Mouse (Mus musculus): ENCODE results near the gene Raver1. TPM values are rescaled to one million over a fixed set of nuclear protein-coding genes. Genes with fewer than 3 reads are reported as not detected.

The Raver1 gene
- 4.5 TPM for polyA plus RNA-seq (2014; fragmentation: Illumina TruSeq; extraction: RNeasy Lipid Tissue Mini Kit (QIAGEN cat#74804); ENCODE audit: low read depth, low replicate concordance)

DNA sequence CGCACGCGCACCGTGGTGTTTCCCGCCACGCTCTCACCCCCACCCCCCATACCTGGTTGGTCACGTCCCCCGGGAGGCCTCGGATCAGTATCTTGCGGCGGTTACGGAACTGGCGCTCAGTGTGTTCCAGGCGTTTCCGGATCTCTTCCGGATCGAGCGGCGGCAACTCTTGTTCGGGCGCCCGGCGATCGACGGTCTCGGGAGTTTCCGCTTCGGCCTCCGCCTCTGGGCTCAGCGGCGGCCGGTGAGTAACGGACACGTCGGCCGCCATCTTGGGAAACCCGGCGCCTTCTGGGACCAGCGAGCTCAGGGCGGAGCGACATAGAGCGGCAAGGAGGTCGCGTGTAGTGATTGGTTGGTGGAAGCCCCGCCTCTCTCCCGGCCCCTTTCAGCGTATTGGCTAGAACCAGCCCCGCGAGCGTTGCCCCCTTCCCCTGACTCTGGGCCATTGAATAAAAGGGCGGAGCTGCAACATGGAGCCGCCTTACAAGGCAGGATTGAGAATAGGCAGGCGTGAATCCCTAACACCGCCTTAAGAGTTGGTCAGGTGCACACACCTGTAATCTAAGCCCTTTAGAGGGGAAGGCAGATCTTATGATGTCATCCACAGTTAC, at the start of gene Raver1, which contains the start of gene Gm38431:
Raver1 (minus strand) TSS at position 302 of the 614 bp plus-strand sequence.
Gm38431 (minus strand) TSS at position 291 of the 614 bp plus-strand sequence.

GRCm38 (mm10) chr9:21131059-21131956, 39.5 kb upstream of the Raver1 start, which contains the start of gene Tyk2:
Gene Tyk2, minus strand, starts transcription at chr9:21131243.

GRCm38 (mm10) chr9:21073044-21073840, 18.6 kb downstream of the Raver1 start, which contains the start of the genes Gm49373 and Fdx1l:
Gene Gm49373, minus strand, starts transcription at chr9:21073096.
Gene Fdx1l, minus strand, starts transcription at chr9:21073614.

GRCm38 (mm10) chr9:21067006-21067684, 24.7 kb downstream of the Raver1 start, which contains the start of gene Zglp1:
Gene Zglp1, minus strand, starts transcription at chr9:21067093.

GRCm38 (mm10) chr9:21031896-21032351, 59.9 kb downstream of the Raver1 start, which contains the start of gene Icam5:
Gene Icam5, plus strand, starts transcription at chr9:21032073.

DNA sequence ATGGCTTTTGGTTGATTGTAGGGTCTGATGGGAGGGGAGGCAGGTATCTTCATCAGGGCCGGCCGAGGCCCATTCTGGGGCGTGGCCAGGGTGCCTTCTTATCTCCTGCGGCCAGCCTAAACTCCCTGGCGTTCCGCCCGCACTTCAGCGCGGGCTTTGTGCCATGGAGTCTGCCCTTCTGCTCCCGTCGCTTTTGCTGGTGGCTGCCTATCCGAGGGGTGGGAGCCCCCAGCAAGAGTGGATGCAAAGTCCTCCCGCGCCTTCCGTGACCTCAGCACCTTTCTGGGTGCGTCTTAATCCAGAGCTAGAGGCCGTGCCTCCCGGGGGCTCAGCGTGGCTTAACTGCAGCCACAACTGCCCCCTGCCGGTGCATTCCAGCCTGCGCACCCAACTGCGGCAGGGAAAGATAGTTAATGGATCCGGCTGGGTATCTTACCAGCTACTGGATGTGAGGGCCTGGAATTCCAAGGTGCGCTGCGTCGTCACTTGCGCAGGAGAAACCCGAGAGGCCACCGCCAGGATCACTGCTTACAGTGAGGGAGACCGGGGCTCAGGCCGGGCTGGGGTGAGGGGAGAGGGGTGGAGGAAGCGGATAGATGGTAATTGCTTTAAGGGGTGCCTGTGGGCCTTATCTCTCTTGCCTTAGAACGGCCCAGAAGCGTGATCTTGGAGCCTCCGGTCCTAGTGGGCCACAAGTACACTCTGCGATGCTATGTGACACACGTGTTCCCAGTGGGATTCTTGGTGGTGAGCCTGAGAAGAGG, 62.3 kb downstream of the Raver1 start, which contains the start of gene Icam4:
Icam4 (plus strand) TSS at position 83 of the 764 bp plus-strand sequence.

Other genes starting within 250 kb of the Raver1 start
- 2.0 TPM for gene A230050P20Rik, start 223.4 kb downstream of the Raver1 start, polyA plus RNA-seq (2014; fragmentation: Illumina TruSeq; extraction: RNeasy Lipid Tissue Mini Kit (QIAGEN cat#74804); ENCODE audit: low read depth, low replicate concordance)
- gene Angptl6, start 212.3 kb downstream of the Raver1 start, polyA plus RNA-seq (2014; fragmentation: Illumina TruSeq; extraction: RNeasy Lipid Tissue Mini Kit (QIAGEN cat#74804); ENCODE audit: low read depth, low replicate concordance), result not detected
- not detected for gene Ppan, start 203.8 kb downstream of the Raver1 start, polyA plus RNA-seq (2014; fragmentation: Illumina TruSeq; extraction: RNeasy Lipid Tissue Mini Kit (QIAGEN cat#74804); ENCODE audit: low read depth, low replicate concordance)
- 22.3 TPM for gene Eif3g, start 193.4 kb downstream of the Raver1 start, polyA plus RNA-seq (2014; fragmentation: Illumina TruSeq; extraction: RNeasy Lipid Tissue Mini Kit (QIAGEN cat#74804); ENCODE audit: low read depth, low replicate concordance)
- gene Dnmt1, start 132.1 kb downstream of the Raver1 start, polyA plus RNA-seq (2014; fragmentation: Illumina TruSeq; extraction: RNeasy Lipid Tissue Mini Kit (QIAGEN cat#74804); ENCODE audit: low read depth, low replicate concordance), result 2.7 TPM
- 0.24 TPM for gene S1pr2, start 115.2 kb downstream of the Raver1 start, polyA plus RNA-seq (2014; fragmentation: Illumina TruSeq; extraction: RNeasy Lipid Tissue Mini Kit (QIAGEN cat#74804); ENCODE audit: low read depth, low replicate concordance)
- 0.40 TPM for gene Mrpl4, start 89.3 kb downstream of the Raver1 start, polyA plus RNA-seq (2014; fragmentation: Illumina TruSeq; extraction: RNeasy Lipid Tissue Mini Kit (QIAGEN cat#74804); ENCODE audit: low read depth, low replicate concordance)
- 5.3 TPM for gene Icam1, start 76.0 kb downstream of the Raver1 start, polyA plus RNA-seq (2014; fragmentation: Illumina TruSeq; extraction: RNeasy Lipid Tissue Mini Kit (QIAGEN cat#74804); ENCODE audit: low read depth, low replicate concordance)
- not detected for gene Icam4, start 62.6 kb downstream of the Raver1 start, polyA plus RNA-seq (2014; fragmentation: Illumina TruSeq; extraction: RNeasy Lipid Tissue Mini Kit (QIAGEN cat#74804); ENCODE audit: low read depth, low replicate concordance)
- gene Icam5, start 59.9 kb downstream of the Raver1 start, polyA plus RNA-seq (2014; fragmentation: Illumina TruSeq; extraction: RNeasy Lipid Tissue Mini Kit (QIAGEN cat#74804); ENCODE audit: low read depth, low replicate concordance), result not detected
- not detected for gene Zglp1, start 24.9 kb downstream of the Raver1 start, polyA plus RNA-seq (2014; fragmentation: Illumina TruSeq; extraction: RNeasy Lipid Tissue Mini Kit (QIAGEN cat#74804); ENCODE audit: low read depth, low replicate concordance)
- gene Gm49373, start 18.9 kb downstream of the Raver1 start, polyA plus RNA-seq (2014; fragmentation: Illumina TruSeq; extraction: RNeasy Lipid Tissue Mini Kit (QIAGEN cat#74804); ENCODE audit: low read depth, low replicate concordance), result not detected
- gene Fdx1l, start 18.4 kb downstream of the Raver1 start, polyA plus RNA-seq (2014; fragmentation: Illumina TruSeq; extraction: RNeasy Lipid Tissue Mini Kit (QIAGEN cat#74804); ENCODE audit: low read depth, low replicate concordance), result 0.69 TPM
- gene Gm38431, start within 50 bp of the Raver1 start, polyA plus RNA-seq (2014; fragmentation: Illumina TruSeq; extraction: RNeasy Lipid Tissue Mini Kit (QIAGEN cat#74804); ENCODE audit: low read depth, low replicate concordance), result 0.73 TPM
- gene Tyk2, start 39.2 kb upstream of the Raver1 start, polyA plus RNA-seq (2014; fragmentation: Illumina TruSeq; extraction: RNeasy Lipid Tissue Mini Kit (QIAGEN cat#74804); ENCODE audit: low read depth, low replicate concordance), result 2.0 TPM
- gene Cdc37, start 58.0 kb upstream of the Raver1 start, polyA plus RNA-seq (2014; fragmentation: Illumina TruSeq; extraction: RNeasy Lipid Tissue Mini Kit (QIAGEN cat#74804); ENCODE audit: low read depth, low replicate concordance), result 9.0 TPM
- 0.93 TPM for gene Pde4a, start 73.7 kb upstream of the Raver1 start, polyA plus RNA-seq (2014; fragmentation: Illumina TruSeq; extraction: RNeasy Lipid Tissue Mini Kit (QIAGEN cat#74804); ENCODE audit: low read depth, low replicate concordance)
- 7.0 TPM for gene Keap1, start 147.4 kb upstream of the Raver1 start, polyA plus RNA-seq (2014; fragmentation: Illumina TruSeq; extraction: RNeasy Lipid Tissue Mini Kit (QIAGEN cat#74804); ENCODE audit: low read depth, low replicate concordance)
- gene S1pr5, start 156.4 kb upstream of the Raver1 start, polyA plus RNA-seq (2014; fragmentation: Illumina TruSeq; extraction: RNeasy Lipid Tissue Mini Kit (QIAGEN cat#74804); ENCODE audit: low read depth, low replicate concordance), result not detected
- 1.3 TPM for gene Atg4d, start 173.3 kb upstream of the Raver1 start, polyA plus RNA-seq (2014; fragmentation: Illumina TruSeq; extraction: RNeasy Lipid Tissue Mini Kit (QIAGEN cat#74804); ENCODE audit: low read depth, low replicate concordance)
- 3.3 TPM for gene Kri1, start 196.0 kb upstream of the Raver1 start, polyA plus RNA-seq (2014; fragmentation: Illumina TruSeq; extraction: RNeasy Lipid Tissue Mini Kit (QIAGEN cat#74804); ENCODE audit: low read depth, low replicate concordance)
- 3.2 TPM for gene Cdkn2d, start 199.4 kb upstream of the Raver1 start, polyA plus RNA-seq (2014; fragmentation: Illumina TruSeq; extraction: RNeasy Lipid Tissue Mini Kit (QIAGEN cat#74804); ENCODE audit: low read depth, low replicate concordance)
- gene Ap1m2, start 220.3 kb upstream of the Raver1 start, polyA plus RNA-seq (2014; fragmentation: Illumina TruSeq; extraction: RNeasy Lipid Tissue Mini Kit (QIAGEN cat#74804); ENCODE audit: low read depth, low replicate concordance), result 3.4 TPM
- gene Slc44a2, start 228.7 kb upstream of the Raver1 start, polyA plus RNA-seq (2014; fragmentation: Illumina TruSeq; extraction: RNeasy Lipid Tissue Mini Kit (QIAGEN cat#74804); ENCODE audit: low read depth, low replicate concordance), result 13.9 TPM

Measured in kidney, adult 10 weeks (tissue).